Mouse (Mus musculus): ENCODE data around the gene Tm9sf1. TPM values are rescaled to one million over a fixed set of nuclear protein-coding genes. Genes with fewer than 3 reads are reported as not detected.

Tm9sf1 gene
- polyA plus RNA-seq, 1 experiment from 2014 or later: 48.4 TPM

DNA sequence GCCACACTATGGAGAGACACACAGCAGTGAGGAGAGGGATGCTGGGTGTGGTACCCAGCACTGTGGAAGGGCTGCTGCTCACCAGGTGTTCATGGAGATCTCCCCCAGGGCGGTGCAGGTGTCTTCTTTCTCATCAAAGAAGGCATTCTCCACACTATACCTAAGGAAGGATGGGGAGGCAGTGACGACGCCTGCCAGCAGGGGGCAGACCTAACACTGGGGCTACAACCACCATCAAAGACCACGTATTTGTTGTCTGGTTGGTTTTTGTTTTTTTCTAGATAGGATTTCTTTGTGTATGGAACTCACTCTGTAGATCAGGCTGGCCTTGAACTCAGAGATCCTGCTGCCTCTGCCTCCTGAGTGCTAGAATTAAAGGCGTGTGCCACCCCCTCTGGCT is 14.3 kb downstream of the Tm9sf1 start:
- Histone ChIP-seq H3K9me3 (replicated peaks) (no peaks in the 10 kb centered on the region), H3K36me3 (replicated peaks) (peaks cover 100% of the 10 kb centered on the region), H3K9ac (no peak overlapping the region), H3K27me3 (no peaks in the 10 kb centered on the region), H3K4me2 (no peak overlapping the region), H3K27ac (replicated peaks) (no peak overlapping the region), H3K4me3 (replicated peaks) (no peak overlapping the region), H3K4me1 (replicated peaks) (peaks cover 21% of the 10 kb centered on the region)
- 34% methylated on average over 5 of the region's 5 CpGs for WGBS (ENCODE audit: insufficient replicate concordance)
- no peak for ATAC-seq (ENCODE audit: insufficient read depth)

DNA sequence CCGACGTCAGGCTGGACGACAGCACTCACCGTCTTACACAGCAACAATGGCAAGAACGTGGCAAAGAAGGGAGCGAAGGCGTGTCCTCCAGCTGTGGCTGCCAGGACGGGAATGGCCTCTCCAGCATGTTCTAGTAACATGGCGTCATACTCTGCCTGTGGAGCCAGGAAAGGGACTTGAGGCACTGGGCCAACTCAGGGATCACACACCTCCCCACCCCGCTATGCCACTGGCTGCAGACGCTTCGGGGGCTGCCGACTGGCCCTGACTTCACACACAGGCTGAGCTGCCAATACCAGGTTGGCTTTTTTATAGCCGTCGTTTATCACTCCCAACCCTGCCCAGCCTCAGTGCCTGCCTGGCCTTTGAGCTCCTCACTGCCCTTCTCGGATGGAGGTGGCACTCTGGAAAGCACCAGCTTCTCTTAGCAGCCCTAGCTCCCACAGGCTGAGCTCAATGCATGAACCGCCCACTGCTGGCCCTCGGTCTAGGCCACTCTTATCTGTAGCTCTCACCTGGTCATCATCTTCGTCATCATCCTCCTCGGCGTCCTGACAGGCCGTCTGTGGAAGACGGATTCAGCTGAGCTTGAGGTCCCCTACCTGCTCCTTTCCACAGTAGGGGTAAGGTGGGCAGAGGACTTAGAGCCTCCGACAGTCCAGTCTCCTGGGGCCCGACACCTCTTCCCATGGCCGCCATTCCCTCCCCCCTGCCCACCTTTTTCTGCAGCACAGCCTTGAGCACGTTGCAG is 15.4 kb downstream of the Tm9sf1 start:
- Histone ChIP-seq H3K27me3 (no peaks in the 10 kb centered on the region), H3K4me3 (replicated peaks) (no peak overlapping the region), H3K4me1 (replicated peaks) (peaks cover 21% of the 10 kb centered on the region), H3K27ac (replicated peaks) (no peak overlapping the region), H3K9me3 (replicated peaks) (no peaks in the 10 kb centered on the region), H3K9ac (no peak overlapping the region), H3K36me3 (replicated peaks) (peaks cover 89% of the 10 kb centered on the region), H3K4me2 (no peak overlapping the region)
- WGBS (ENCODE audit: insufficient replicate concordance): 77% methylated on average over 27 of the region's 27 CpGs
- ATAC-seq (ENCODE audit: insufficient read depth): peak; percentile 52

- Histone ChIP-seq H3K4me1 (replicated peaks) (peaks cover 62% of the 10 kb centered on the region), H3K27ac (replicated peaks) (peak overlapping the region; percentile 48; the same call in 1 of the 2 replicates), H3K4me3 (replicated peaks) (peak overlapping the region; percentile 43), H3K9me3 (replicated peaks) (no peaks in the 10 kb centered on the region), H3K9ac (peak overlapping the region; percentile 39; the same call in 1 of the 2 replicates), H3K27me3 (no peaks in the 10 kb centered on the region), H3K4me2 (peak overlapping the region; percentile 77), H3K36me3 (replicated peaks) (no peaks in the 10 kb centered on the region)
- 20% methylated on average over 22 of the region's 22 CpGs for WGBS (ENCODE audit: insufficient replicate concordance)
- ATAC-seq (ENCODE audit: insufficient read depth): peak; percentile 38
Observed at GRCm38 (mm10) chr14:55618486-55619195, 25.0 kb downstream of the Tm9sf1 start.

DNA sequence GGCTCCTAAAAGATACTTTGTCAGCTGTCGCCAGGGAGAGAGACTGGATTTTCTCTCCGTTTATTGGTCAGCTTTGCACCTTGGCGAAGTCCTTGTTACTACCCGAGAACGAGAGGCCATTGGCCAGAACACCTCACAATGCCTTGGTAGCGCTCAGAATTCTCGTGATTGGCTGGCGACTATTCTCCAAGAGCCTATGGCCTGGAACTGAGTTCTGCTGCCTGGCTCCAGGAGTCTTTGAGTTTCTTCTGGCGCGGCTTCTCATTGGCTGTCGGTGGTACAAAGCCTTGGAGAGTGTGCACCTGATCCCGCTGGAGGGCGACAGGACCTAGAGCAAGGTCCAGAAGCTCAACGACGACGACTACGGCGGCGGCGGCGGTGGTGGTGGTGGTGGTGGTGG is 25.8 kb downstream of the Tm9sf1 start, which contains the start of gene Rec8:
TSS of gene Rec8 (plus strand) at position 216 of the 400 bp plus-strand sequence.
- H3K36me3 ChIP-seq (replicated peaks): no peaks in the 10 kb centered on the region
- peak within 1 kb of the TSS; percentile 55 for H3K27ac ChIP-seq (replicated peaks)
- H3K27me3 ChIP-seq: no peaks in the 10 kb centered on the region
- WGBS (ENCODE audit: insufficient replicate concordance): 30% methylated on average over 21 of the region's 21 CpGs
- H3K9ac ChIP-seq: peak within 1 kb of the TSS; percentile 39; the same call in 1 of the 2 replicates
- ATAC-seq (ENCODE audit: insufficient read depth): peak; percentile 68
- H3K9me3 ChIP-seq (replicated peaks): no peaks in the 10 kb centered on the region
- peaks cover 67% of the 10 kb centered on the region for H3K4me1 ChIP-seq (replicated peaks)
- H3K4me3 ChIP-seq (replicated peaks): peak within 1 kb of the TSS; percentile 43
- H3K4me2 ChIP-seq: peak within 1 kb of the TSS; percentile 77

DNA sequence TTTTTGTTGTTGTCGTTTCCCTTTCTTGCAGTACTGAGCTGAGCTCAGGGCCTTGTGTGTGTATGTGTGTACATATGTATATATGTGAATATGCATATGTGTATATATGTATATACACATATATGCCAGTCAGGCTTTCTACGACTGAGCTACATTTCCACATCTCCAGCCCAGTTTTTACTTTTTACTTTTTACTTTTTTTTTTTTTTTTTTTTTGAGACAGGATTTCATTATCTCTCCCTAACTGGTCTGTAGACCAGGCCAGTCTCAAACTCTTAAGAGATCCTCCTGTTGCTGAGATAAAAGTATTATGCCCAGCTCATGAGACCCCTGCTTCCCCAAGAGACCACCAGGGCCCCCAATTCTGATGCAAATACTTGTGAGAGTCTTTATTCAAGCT is 26.8 kb downstream of the Tm9sf1 start:
- no peaks in the 10 kb centered on the region for H3K9me3 ChIP-seq (replicated peaks)
- no peak overlapping the region for H3K9ac ChIP-seq
- 50% methylated on average over 2 of the region's 2 CpGs for WGBS (ENCODE audit: insufficient replicate concordance)
- H3K27me3 ChIP-seq: no peaks in the 10 kb centered on the region
- H3K27ac ChIP-seq (replicated peaks): peak overlapping the region; percentile 86
- H3K4me2 ChIP-seq: no peak overlapping the region; the same call in 1 of the 2 replicates
- peaks cover 67% of the 10 kb centered on the region for H3K4me1 ChIP-seq (replicated peaks)
- H3K36me3 ChIP-seq (replicated peaks): no peaks in the 10 kb centered on the region
- no peak overlapping the region for H3K4me3 ChIP-seq (replicated peaks)
- ATAC-seq (ENCODE audit: insufficient read depth): no peak

DNA sequence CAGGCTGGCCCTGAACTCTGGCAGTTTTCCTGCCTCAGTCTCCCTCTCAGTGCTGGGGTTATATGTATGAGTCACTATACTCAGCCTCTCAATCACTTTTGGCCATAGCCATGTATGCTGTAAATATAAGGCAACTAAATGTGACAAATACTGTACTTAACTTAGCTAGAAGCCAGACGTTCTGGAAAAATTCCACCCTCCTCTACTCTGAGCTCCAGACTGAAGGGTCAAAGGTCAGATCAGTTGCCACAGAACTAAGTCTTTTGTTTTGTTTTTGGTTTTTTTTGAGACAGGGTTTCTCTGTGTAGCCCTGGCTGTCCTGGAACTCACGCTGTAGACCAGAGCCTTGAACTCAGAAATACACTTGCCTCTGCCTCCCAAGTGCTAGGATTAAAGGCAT is 27.7 kb downstream of the Tm9sf1 start:
- H3K27me3 ChIP-seq: no peaks in the 10 kb centered on the region
- H3K4me2 ChIP-seq: no peak overlapping the region
- no peak overlapping the region for H3K4me3 ChIP-seq (replicated peaks)
- no peak overlapping the region for H3K9ac ChIP-seq
- no peaks in the 10 kb centered on the region for H3K9me3 ChIP-seq (replicated peaks)
- peaks cover 63% of the 10 kb centered on the region for H3K4me1 ChIP-seq (replicated peaks)
- no peak for ATAC-seq (ENCODE audit: insufficient read depth)
- WGBS (ENCODE audit: insufficient replicate concordance): 63% methylated on average over 2 of the region's 2 CpGs
- peak overlapping the region; percentile 86 for H3K27ac ChIP-seq (replicated peaks)
- peaks cover 3% of the 10 kb centered on the region for H3K36me3 ChIP-seq (replicated peaks)

DNA sequence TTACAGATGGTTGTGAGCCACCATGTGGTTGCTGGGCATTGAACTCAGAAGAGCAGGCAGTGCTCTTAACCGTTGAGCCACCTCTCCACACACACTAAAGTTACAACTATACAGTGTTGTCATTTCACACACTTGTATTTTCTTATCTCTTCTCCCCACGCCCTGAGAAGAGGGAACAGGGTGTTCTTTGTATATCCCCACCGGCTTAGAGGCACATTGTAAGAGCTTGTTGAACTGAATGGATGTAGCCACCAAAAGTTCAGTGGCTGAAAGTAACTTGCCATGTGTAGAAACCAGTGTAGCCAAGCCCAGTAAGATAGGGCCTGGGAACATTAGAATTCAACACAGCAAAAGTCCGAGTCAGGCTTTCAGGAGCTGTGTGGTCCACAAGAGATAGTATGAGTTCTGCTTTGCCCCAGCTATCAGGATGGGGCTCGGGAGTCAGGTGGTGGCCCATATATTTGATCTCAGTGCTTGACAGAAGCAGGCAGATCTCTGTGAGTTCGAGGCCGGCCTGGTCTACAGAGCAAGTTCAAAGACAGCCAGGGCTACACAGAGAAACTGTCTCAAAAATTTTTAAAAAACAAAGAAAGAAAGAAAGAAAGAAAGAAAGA is 28.9 kb downstream of the Tm9sf1 start:
- peak overlapping the region; percentile 86 for H3K27ac ChIP-seq (replicated peaks)
- H3K9ac ChIP-seq: no peak overlapping the region
- H3K4me3 ChIP-seq (replicated peaks): no peak overlapping the region
- peak; percentile 77 for ATAC-seq (ENCODE audit: insufficient read depth)
- 33% methylated on average over 7 of the region's 7 CpGs for WGBS (ENCODE audit: insufficient replicate concordance)
- H3K27me3 ChIP-seq: no peaks in the 10 kb centered on the region
- H3K9me3 ChIP-seq (replicated peaks): no peaks in the 10 kb centered on the region
- peak overlapping the region; percentile 15; the same call in 1 of the 2 replicates for H3K4me2 ChIP-seq
- peaks cover 13% of the 10 kb centered on the region for H3K36me3 ChIP-seq (replicated peaks)
- H3K4me1 ChIP-seq (replicated peaks): peaks cover 62% of the 10 kb centered on the region

- no peak overlapping the region for H3K9ac ChIP-seq
- H3K4me3 ChIP-seq (replicated peaks): no peak overlapping the region
- H3K9me3 ChIP-seq (replicated peaks): no peaks in the 10 kb centered on the region
- peaks cover 50% of the 10 kb centered on the region for H3K4me1 ChIP-seq (replicated peaks)
- no peak for ATAC-seq (ENCODE audit: insufficient read depth)
- WGBS (ENCODE audit: insufficient replicate concordance): 61% methylated on average over 6 of the region's 6 CpGs
- H3K36me3 ChIP-seq (replicated peaks): peaks cover 26% of the 10 kb centered on the region
- H3K27ac ChIP-seq (replicated peaks): peak overlapping the region; percentile 67
- H3K4me2 ChIP-seq: no peak overlapping the region
- H3K27me3 ChIP-seq: no peaks in the 10 kb centered on the region
Observed at GRCm38 (mm10) chr14:55613346-55613745, 30.3 kb downstream of the Tm9sf1 start.

- 92% methylated on average over 6 of the region's 6 CpGs for WGBS (ENCODE audit: insufficient replicate concordance)
- no peaks in the 10 kb centered on the region for H3K27me3 ChIP-seq
- no peak for ATAC-seq (ENCODE audit: insufficient read depth)
- peaks cover 50% of the 10 kb centered on the region for H3K4me1 ChIP-seq (replicated peaks)
- H3K9me3 ChIP-seq (replicated peaks): no peaks in the 10 kb centered on the region
- peaks cover 60% of the 10 kb centered on the region for H3K36me3 ChIP-seq (replicated peaks)
- no peak overlapping the region for H3K27ac ChIP-seq (replicated peaks)
- H3K4me3 ChIP-seq (replicated peaks): no peak overlapping the region
- no peak overlapping the region for H3K4me2 ChIP-seq
- no peak overlapping the region for H3K9ac ChIP-seq
Observed at GRCm38 (mm10) chr14:55608339-55608738, 35.3 kb downstream of the Tm9sf1 start.

GRCm38 (mm10) chr14:55605743-55606459 is 37.7 kb downstream of the Tm9sf1 start:
- no peaks in the 10 kb centered on the region for H3K9me3 ChIP-seq (replicated peaks)
- H3K27ac ChIP-seq (replicated peaks): peak overlapping the region; percentile 73
- WGBS (ENCODE audit: insufficient replicate concordance): 66% methylated on average over 16 of the region's 16 CpGs
- no peaks in the 10 kb centered on the region for H3K27me3 ChIP-seq
- peak overlapping the region; percentile 68 for H3K4me3 ChIP-seq (replicated peaks)
- peaks cover 82% of the 10 kb centered on the region for H3K36me3 ChIP-seq (replicated peaks)
- peak overlapping the region; percentile 82 for H3K4me2 ChIP-seq
- no peak for ATAC-seq (ENCODE audit: insufficient read depth)
- peak overlapping the region; percentile 50 for H3K9ac ChIP-seq
- H3K4me1 ChIP-seq (replicated peaks): peaks cover 56% of the 10 kb centered on the region
